Mouse (Mus musculus): ENCODE measurements around the gene Banf2. TPM values are rescaled to one million over a fixed set of nuclear protein-coding genes. Genes with fewer than 3 reads are reported as not detected.

Gene Banf2
- total RNA-seq, 2 experiments from 2014 or later: not detected

GRCm38 (mm10) chr2:144086183-144086847 lies 53.5 kb downstream of the Banf2 start:
- peak; percentile 36 to 42 for DNase-seq
- intact Hi-C loops (cut with DNase I): no loop called here

- intact Hi-C loops (cut with DNase I): no loop called here
- DNase-seq: no peak
Observed at GRCm38 (mm10) chr2:144087899-144088584, 55.2 kb downstream of the Banf2 start.

- intact Hi-C loops (cut with DNase I): no loop called here
- DNase-seq: no peak
Observed at GRCm38 (mm10) chr2:144092767-144093166, 59.9 kb downstream of the Banf2 start.

GRCm38 (mm10) chr2:144094721-144095120 lies 61.9 kb downstream of the Banf2 start:
- DNase-seq: no peak
- intact Hi-C loops (cut with DNase I): no loop called here

- intact Hi-C loops (cut with DNase I): no loop called here
- DNase-seq: no peak
Observed at GRCm38 (mm10) chr2:144101463-144101961, 68.7 kb downstream of the Banf2 start.

- intact Hi-C loops (cut with DNase I): no loop called here
- DNase-seq: peak in 1 of 2 experiments; percentile 30
Observed at GRCm38 (mm10) chr2:144107374-144107773, 74.5 kb downstream of the Banf2 start.

GRCm38 (mm10) chr2:144107810-144108209 lies 75.0 kb downstream of the Banf2 start:
- DNase-seq: no peak
- intact Hi-C loops (cut with DNase I): no loop called here

- DNase-seq: no peak
- intact Hi-C loops (cut with DNase I): no loop called here
Observed at GRCm38 (mm10) chr2:144108376-144108775, 75.5 kb downstream of the Banf2 start.

GRCm38 (mm10) chr2:144111966-144112365 lies 79.1 kb downstream of the Banf2 start:
- DNase-seq: no peak
- intact Hi-C loops (cut with DNase I): no loop called here

- DNase-seq: no peak
- intact Hi-C loops (cut with DNase I): no loop called here
Observed at GRCm38 (mm10) chr2:144112666-144113065, 79.8 kb downstream of the Banf2 start.

GRCm38 (mm10) chr2:144118061-144118460 lies 85.2 kb downstream of the Banf2 start:
- DNase-seq: no peak
- intact Hi-C loops (cut with DNase I): no loop called here

GRCm38 (mm10) chr2:144120186-144120823 lies 87.4 kb downstream of the Banf2 start:
- DNase-seq: peak; percentile 67 to 74
- intact Hi-C loops (cut with DNase I): no loop called here

- intact Hi-C loops (cut with DNase I): no loop called here
- no peak for DNase-seq
Observed at GRCm38 (mm10) chr2:144122068-144122467, 89.2 kb downstream of the Banf2 start.

Other genes with a start within 250 kb of the Banf2 start
- under 1 TPM; 0.28 to 0.37 TPM for gene Bfsp1, start 169.9 kb upstream of the Banf2 start, total RNA-seq (2021)
- 10 to 100 TPM; 21.0 to 27.2 TPM for gene Dstn, start 117.7 kb upstream of the Banf2 start, total RNA-seq (2021)
- gene Rrbp1, start 21.8 kb upstream of the Banf2 start, total RNA-seq (2021): 10 to 100 TPM; 40.8 to 43.1 TPM
- 1 to 10 TPM; 7.2 to 7.3 TPM for gene Mgme1, start 237.6 kb downstream of the Banf2 start, total RNA-seq (2021)
- gene Snx5, start 237.8 kb downstream of the Banf2 start, total RNA-seq (2021): 10 to 100 TPM; 37.3 to 46.2 TPM